Mouse (Mus musculus): Measurements from ENCODE around the gene Il20rb. TPM values are rescaled to one million over a fixed set of nuclear protein-coding genes. Genes with fewer than 3 reads are reported as not detected.
A peak's percentile ranks its signal among the peaks of the same experiment; 100 is the strongest.

Gene Il20rb
- polyA plus RNA-seq, 1 experiment from 2014 or later, result 1.4 TPM

DNA sequence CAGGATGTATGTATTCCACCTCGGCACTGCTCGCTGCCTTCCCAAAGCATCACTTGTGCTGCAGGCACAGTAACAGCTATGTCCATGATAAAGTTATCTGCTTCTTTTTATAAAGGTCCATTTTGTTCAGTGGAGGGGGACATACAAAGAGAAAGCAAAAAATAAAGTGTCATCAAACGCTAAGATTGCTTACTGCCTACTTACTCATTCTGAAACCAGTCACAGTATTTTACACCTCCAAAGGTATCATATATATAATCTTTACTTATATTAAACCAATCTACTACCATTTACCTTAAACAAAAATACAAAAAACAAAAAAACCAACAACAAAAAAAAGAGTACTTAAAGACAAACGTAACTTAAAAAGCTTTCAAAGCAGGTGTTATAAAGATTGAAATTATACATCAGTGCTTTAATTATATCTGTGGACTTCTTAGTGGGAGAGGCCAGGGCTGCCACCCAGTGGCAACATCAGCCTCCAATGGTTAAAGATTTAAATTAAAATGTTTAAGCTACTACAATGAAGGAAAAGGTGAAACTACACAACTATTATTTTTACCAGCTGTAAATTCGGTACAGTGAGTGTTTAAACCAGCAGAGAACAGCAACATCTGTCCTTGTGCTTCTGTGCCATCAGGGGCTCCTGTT is 7.1 kb upstream of the Il20rb start:
- peaks cover 4% of the 10 kb centered on the region; the same call in 1 of the 2 replicates for H3K36me3 ChIP-seq
- 80% methylated on average over 5 of the region's 5 CpGs for WGBS
- peaks cover 3% of the 10 kb centered on the region; the same call in 1 of the 2 replicates for H3K4me1 ChIP-seq
- no peaks in the 10 kb centered on the region for H3K9me3 ChIP-seq
- no peak overlapping the region for H3K27ac ChIP-seq
- H3K4me3 ChIP-seq, result no peak overlapping the region
- no peak overlapping the region for H3K9ac ChIP-seq
- no peak overlapping the region for H3K4me2 ChIP-seq
- H3K27me3 ChIP-seq, result no peaks in the 10 kb centered on the region
- ATAC-seq (ENCODE audit: borderline replicate concordance, extremely low read depth, low FRiP score, low TSS enrichment), result no peak

DNA sequence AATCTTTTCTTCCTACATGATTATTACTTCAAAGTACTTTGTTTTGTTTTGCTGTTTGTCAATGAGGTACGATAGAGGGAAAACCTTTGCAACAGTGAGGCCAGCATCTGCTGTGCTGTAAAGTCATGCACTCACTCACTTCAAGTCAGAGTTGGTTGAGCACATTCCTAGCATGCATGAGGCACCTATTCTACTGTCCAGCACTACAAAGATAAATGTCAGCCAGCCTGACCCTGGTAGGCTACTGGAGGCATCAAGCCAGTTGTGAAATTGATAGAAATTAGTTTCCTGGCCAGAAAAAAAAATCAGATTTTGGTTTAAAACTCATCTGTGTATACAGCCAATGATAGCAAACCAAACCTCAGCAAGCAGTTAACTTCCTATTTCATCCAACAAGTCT is 4.8 kb upstream of the Il20rb start:
- Histone ChIP-seq H3K9me3 (no peaks in the 10 kb centered on the region), H3K36me3 (peaks cover 4% of the 10 kb centered on the region; the same call in 1 of the 2 replicates), H3K4me2 (no peak overlapping the region), H3K4me1 (peaks cover 14% of the 10 kb centered on the region; the same call in 1 of the 2 replicates), H3K27me3 (no peaks in the 10 kb centered on the region), H3K4me3 (no peak overlapping the region), H3K9ac (no peak overlapping the region), H3K27ac (no peak overlapping the region)
- WGBS, result 83% methylated on average over 1 of the region's 1 CpGs
- no peak for ATAC-seq (ENCODE audit: borderline replicate concordance, extremely low read depth, low FRiP score, low TSS enrichment)

DNA sequence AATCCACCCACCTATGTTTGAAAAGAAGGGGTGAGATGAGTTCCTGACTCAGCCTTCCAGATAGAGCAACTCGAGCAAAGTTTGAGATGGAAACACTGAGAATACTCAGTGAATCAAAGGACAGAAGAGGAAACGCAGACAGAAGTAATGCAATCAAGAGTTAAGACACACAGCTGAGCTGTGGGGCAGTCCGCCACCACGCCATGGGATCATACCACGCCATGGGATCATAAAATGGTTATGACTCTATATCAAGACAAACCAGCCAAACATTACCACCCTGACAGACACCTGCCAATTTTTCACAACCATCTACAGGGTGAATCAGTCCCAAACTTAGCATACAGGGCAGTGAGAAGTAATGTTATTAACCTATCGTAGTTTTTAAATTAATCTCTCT is 2.4 kb upstream of the Il20rb start:
- 92% methylated on average over 6 of the region's 6 CpGs for WGBS
- Histone ChIP-seq H3K4me1 (peaks cover 14% of the 10 kb centered on the region; the same call in 1 of the 2 replicates), H3K27ac (no peak overlapping the region), H3K4me2 (no peak overlapping the region), H3K36me3 (peaks cover 4% of the 10 kb centered on the region; the same call in 1 of the 2 replicates), H3K9ac (no peak overlapping the region), H3K4me3 (no peak overlapping the region), H3K27me3 (no peaks in the 10 kb centered on the region), H3K9me3 (no peaks in the 10 kb centered on the region)
- no peak for ATAC-seq (ENCODE audit: borderline replicate concordance, extremely low read depth, low FRiP score, low TSS enrichment)

DNA sequence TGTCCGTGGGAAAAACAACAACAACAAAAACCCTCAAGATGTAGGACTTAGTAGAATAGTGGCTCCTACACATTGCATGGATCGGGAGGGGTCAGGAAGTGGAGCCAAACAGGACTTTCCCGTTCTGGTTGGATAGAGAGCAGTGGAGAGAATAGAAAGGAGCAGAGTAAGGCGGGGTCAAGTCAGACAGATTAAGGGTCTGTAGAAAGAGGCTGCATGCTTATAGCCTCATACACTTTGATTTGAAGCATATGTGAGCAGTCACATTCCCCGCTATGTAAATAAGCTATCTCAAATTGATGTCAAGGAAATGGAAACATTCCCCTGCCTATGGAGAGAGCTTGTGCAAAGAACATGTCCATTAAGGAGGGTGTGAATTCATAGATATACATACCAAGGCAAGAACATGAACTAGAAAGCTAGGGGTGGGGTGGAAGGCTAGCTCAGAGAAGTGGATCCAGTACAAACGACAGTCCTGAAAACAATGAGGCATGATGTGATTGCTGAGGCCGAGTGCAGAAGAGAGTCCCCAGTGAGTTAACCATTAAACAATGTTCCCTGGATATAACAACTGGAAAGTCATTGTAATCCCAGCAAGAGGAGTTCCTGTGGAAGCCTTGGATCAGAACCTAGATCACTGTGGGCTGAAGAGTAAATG is 1.6 kb upstream of the Il20rb start:
- Histone ChIP-seq H3K27me3 (no peaks in the 10 kb centered on the region), H3K9me3 (no peaks in the 10 kb centered on the region), H3K36me3 (peaks cover 4% of the 10 kb centered on the region; the same call in 1 of the 2 replicates), H3K4me1 (peaks cover 14% of the 10 kb centered on the region; the same call in 1 of the 2 replicates), H3K4me3 (no peak overlapping the region), H3K4me2 (no peak overlapping the region), H3K27ac (no peak overlapping the region), H3K9ac (no peak overlapping the region)
- 48% methylated on average over 7 of the region's 7 CpGs for WGBS
- peak; percentile 31; the same call in 1 of the 2 replicates for ATAC-seq (ENCODE audit: borderline replicate concordance, extremely low read depth, low FRiP score, low TSS enrichment)

DNA sequence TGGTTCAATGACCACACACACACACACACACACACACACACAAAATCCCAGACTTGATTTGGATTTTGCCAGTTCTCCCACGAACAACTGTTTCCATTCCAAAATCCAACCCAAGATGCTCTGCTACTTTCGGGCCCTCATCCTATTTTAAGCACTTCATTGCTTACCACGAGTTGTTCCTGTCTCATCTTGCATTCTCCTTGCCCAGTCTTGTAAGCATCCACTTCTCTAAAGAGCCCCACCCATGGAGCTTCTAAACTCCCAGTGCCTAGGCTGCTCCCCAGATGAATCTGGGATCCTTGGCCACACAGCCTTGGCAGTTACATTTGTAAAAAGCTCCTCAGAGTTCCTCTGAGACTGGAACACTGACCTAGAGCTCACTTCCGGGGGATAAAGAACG is 3.3 kb downstream of the Il20rb start:
- WGBS, result 81% methylated on average over 5 of the region's 5 CpGs
- H3K9ac ChIP-seq, result no peak overlapping the region
- ATAC-seq (ENCODE audit: borderline replicate concordance, extremely low read depth, low FRiP score, low TSS enrichment), result no peak

DNA sequence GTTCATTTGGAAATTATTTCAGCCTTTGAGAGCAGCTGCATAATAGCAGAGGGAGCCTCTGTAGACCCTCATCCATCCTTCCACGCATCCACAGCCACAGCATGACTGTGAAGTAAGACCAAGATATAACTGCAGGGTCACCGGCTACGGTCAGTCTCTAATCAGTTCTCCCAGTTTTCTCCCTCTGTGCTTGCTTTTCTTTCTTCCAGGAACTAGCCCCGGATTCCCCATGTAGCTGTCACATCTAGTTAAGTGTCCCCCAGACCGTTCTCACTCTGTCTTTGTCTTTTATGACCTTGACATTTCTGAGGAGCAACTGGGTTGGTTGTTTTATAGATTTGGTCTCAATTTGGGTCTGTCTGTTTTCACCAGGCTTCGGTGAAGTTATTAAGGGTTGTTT is 5.0 kb downstream of the Il20rb start:
- Histone ChIP-seq H3K27ac (no peak overlapping the region), H3K36me3 (no peaks in the 10 kb centered on the region), H3K4me2 (no peak overlapping the region), H3K9ac (no peak overlapping the region), H3K4me1 (no peaks in the 10 kb centered on the region), H3K27me3 (no peaks in the 10 kb centered on the region), H3K4me3 (no peak overlapping the region), H3K9me3 (peaks cover 8% of the 10 kb centered on the region)
- no peak for ATAC-seq (ENCODE audit: borderline replicate concordance, extremely low read depth, low FRiP score, low TSS enrichment)
- WGBS, result 66% methylated on average over 6 of the region's 6 CpGs

More for the DNA sequence above, 3.3 kb downstream of the Il20rb start:
- Histone ChIP-seq H3K27me3 (no peaks in the 10 kb centered on the region), H3K4me1 (peaks cover 6% of the 10 kb centered on the region; the same call in 1 of the 2 replicates), H3K4me3 (no peak overlapping the region), H3K9me3 (no peaks in the 10 kb centered on the region), H3K36me3 (no peaks in the 10 kb centered on the region), H3K4me2 (no peak overlapping the region), H3K27ac (no peak overlapping the region)

DNA sequence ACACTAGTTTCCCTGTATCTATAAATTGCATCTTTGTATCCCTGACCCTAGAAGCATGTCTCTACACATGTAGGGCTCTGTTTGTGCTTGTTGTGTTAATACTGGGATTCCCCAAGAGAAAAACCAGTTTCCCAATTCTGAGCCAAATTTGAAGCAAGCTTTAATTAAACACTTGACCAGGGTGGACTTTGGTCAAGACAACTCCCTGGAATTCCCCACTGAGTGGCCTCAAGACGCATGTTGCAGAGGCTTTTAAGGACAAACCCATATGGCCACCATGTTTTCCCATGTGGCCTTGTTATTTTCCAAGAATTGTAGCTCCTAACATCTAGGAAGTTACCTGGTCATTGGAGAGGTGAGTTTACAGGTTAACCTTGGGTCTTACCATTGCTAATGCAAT is 12.5 kb downstream of the Il20rb start:
- Histone ChIP-seq H3K27ac (no peak overlapping the region), H3K9ac (no peak overlapping the region), H3K4me3 (no peak overlapping the region), H3K36me3 (no peaks in the 10 kb centered on the region), H3K4me1 (peaks cover 9% of the 10 kb centered on the region), H3K4me2 (no peak overlapping the region), H3K27me3 (no peaks in the 10 kb centered on the region), H3K9me3 (peaks cover 8% of the 10 kb centered on the region)
- 79% methylated on average over 1 of the region's 1 CpGs for WGBS
- no peak for ATAC-seq (ENCODE audit: borderline replicate concordance, extremely low read depth, low FRiP score, low TSS enrichment)

DNA sequence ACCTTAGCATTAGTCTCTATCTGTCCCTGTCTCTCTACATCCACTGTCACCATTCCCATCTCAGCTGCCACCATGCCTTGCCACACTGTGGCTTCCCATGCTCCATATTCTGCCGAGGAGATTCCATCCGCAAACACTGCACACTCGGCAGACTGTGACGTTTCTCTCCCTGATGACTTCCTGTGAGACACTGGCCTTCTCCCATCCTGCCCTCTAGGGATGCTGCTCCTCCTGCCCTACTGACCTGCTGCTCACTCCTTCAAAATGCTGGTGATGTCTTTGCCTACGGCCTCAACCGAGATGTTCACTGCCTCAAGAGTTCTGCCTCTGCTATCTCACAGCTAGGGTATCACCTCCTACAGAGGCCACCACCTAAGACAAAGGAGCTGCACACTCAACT is 13.2 kb downstream of the Il20rb start:
- no peaks in the 10 kb centered on the region for H3K27me3 ChIP-seq
- no peak for ATAC-seq (ENCODE audit: borderline replicate concordance, extremely low read depth, low FRiP score, low TSS enrichment)
- 67% methylated on average over 6 of the region's 6 CpGs for WGBS
- H3K4me1 ChIP-seq, result peaks cover 9% of the 10 kb centered on the region
- no peak overlapping the region for H3K27ac ChIP-seq
- no peak overlapping the region for H3K9ac ChIP-seq
- H3K4me2 ChIP-seq, result no peak overlapping the region
- H3K4me3 ChIP-seq, result no peak overlapping the region
- peaks cover 8% of the 10 kb centered on the region for H3K9me3 ChIP-seq
- H3K36me3 ChIP-seq, result no peaks in the 10 kb centered on the region

DNA sequence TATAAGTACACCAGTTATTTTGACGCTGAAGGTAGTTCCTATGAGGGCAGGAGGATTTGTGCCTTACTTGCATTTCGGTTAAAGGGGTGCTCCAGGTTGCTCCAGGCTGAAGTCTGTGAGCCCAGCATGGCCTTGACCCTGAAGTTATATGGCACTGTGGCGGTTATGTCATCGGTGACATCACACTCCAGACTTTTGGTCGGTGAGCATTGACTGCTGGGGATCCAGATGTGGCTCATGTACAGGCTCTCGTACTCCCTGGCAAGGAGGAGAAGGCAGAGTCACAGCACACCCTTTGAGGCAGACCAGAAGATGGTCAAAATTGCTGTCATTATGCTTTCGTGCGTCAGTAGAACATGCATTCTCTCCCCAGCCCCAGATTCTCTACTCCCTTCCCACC is 13.7 kb downstream of the Il20rb start:
- 87% methylated on average over 8 of the region's 8 CpGs for WGBS
- no peak overlapping the region for H3K27ac ChIP-seq
- H3K36me3 ChIP-seq, result no peaks in the 10 kb centered on the region
- ATAC-seq (ENCODE audit: borderline replicate concordance, extremely low read depth, low FRiP score, low TSS enrichment), result no peak
- H3K27me3 ChIP-seq, result no peaks in the 10 kb centered on the region
- H3K9me3 ChIP-seq, result peaks cover 8% of the 10 kb centered on the region
- no peak overlapping the region for H3K4me2 ChIP-seq
- no peak overlapping the region for H3K9ac ChIP-seq
- no peak overlapping the region for H3K4me3 ChIP-seq
- peaks cover 9% of the 10 kb centered on the region for H3K4me1 ChIP-seq

DNA sequence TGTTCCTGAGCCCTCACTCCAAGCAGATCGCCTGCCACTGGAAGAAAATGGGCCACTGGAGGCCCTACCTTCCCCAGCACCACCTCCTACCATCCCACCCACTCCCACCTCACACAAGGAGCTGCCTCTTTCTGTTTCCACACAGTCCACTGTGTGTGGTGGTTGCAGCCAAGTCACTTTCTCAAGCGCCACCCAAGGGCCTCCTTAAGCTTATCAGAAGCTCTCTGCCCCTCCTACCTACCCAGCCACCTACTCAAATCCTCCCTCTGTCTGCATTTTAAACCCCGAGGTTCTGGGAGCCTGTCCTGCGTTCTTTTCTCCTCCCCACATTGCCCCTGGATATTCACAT is 15.0 kb downstream of the Il20rb start:
- H3K36me3 ChIP-seq, result no peaks in the 10 kb centered on the region
- peaks cover 9% of the 10 kb centered on the region for H3K4me1 ChIP-seq
- H3K9ac ChIP-seq, result no peak overlapping the region
- no peak overlapping the region for H3K4me2 ChIP-seq
- no peaks in the 10 kb centered on the region for H3K27me3 ChIP-seq
- WGBS, result 65% methylated on average over 4 of the region's 4 CpGs
- no peak overlapping the region for H3K27ac ChIP-seq
- no peak for ATAC-seq (ENCODE audit: borderline replicate concordance, extremely low read depth, low FRiP score, low TSS enrichment)
- H3K9me3 ChIP-seq, result no peaks in the 10 kb centered on the region
- H3K4me3 ChIP-seq, result no peak overlapping the region

DNA sequence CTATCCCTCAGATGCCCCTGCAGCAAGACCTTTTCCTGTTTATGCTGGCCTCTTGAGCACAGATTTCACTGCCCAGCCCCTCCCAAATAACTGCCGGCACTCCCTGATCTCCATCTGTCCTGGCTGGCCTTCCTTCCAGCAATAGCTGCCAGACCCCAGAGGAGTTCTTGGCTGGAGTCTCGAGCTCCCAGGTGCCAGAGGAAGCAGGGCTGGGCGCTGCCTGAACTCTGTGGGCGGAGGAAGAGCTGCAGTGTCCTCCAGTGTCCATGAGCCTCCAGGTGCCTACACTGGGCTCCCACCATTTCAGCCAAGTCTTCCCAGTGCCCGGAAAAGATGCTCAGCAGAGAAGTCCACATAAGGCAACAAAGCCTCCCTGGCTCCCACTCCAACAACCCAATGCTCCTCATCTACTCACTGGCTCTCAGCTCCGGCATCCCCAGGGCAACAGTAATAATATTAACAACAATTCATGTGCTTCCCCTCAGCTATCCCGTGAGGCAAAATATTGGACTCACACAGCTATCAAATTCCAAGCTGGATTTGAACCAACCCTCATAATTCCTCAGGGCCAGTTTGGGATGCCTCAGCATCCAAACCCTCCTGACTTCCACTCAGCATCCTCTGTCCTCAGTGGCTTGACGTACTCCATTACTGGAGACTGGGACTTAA is 15.5 kb downstream of the Il20rb start:
- H3K36me3 ChIP-seq, result no peaks in the 10 kb centered on the region
- H3K27me3 ChIP-seq, result no peaks in the 10 kb centered on the region
- WGBS, result 41% methylated on average over 8 of the region's 8 CpGs
- no peaks in the 10 kb centered on the region for H3K9me3 ChIP-seq
- peak overlapping the region; percentile 31; the same call in 1 of the 2 replicates for H3K27ac ChIP-seq
- ATAC-seq (ENCODE audit: borderline replicate concordance, extremely low read depth, low FRiP score, low TSS enrichment), result peak; percentile 64; the same call in 1 of the 2 replicates
- no peak overlapping the region for H3K9ac ChIP-seq
- H3K4me2 ChIP-seq, result no peak overlapping the region
- H3K4me3 ChIP-seq, result no peak overlapping the region
- peaks cover 9% of the 10 kb centered on the region for H3K4me1 ChIP-seq

DNA sequence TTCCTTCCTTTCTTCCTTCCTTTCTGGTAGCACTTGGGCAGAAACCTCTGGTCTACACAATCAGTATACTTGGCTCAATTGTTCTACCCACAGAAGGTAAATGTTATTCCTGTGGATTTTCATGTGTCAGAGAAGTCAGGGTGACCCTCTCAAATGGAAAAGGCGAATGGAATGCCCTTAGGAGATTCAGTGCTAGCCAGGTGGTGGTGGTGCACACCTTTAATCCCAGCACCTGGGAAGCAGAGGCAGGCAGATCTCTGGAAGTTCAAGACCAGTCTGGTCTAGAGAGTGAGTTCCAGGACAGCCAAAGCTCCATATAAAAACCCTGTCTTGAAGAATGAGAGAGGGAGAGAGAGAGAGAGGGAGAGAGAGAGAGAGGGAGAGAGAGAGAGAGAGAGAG is 16.4 kb downstream of the Il20rb start:
- Histone ChIP-seq H3K9me3 (no peaks in the 10 kb centered on the region), H3K27ac (no peak overlapping the region), H3K36me3 (no peaks in the 10 kb centered on the region), H3K27me3 (no peaks in the 10 kb centered on the region), H3K4me1 (peaks cover 9% of the 10 kb centered on the region), H3K4me3 (no peak overlapping the region), H3K9ac (no peak overlapping the region), H3K4me2 (no peak overlapping the region)
- 72% methylated on average over 1 of the region's 1 CpGs for WGBS
- ATAC-seq (ENCODE audit: borderline replicate concordance, extremely low read depth, low FRiP score, low TSS enrichment), result no peak
